Mouse (Mus musculus) adipose tissue, adult 10 weeks (tissue): ENCODE measurements around the gene Fam213b. TPM values are rescaled to one million over a fixed set of nuclear protein-coding genes. Genes with fewer than 3 reads are reported as not detected.

Experiments
- polyA plus RNA-seq: library from polyadenylated mRNA; stranded (reverse); fragments of 350-450 nt; fragmentation: Illumina TruSeq; extraction: RNeasy Lipid Tissue Mini Kit (QIAGEN cat#74804); gene quantifications from one replicate; pipeline ENCODE4 v1.2.3, GENCODE M21; 2014; ENCODE audit warnings: low read depth, low replicate concordance

Fam213b gene
- polyA plus RNA-seq = 72.2 TPM

DNA sequence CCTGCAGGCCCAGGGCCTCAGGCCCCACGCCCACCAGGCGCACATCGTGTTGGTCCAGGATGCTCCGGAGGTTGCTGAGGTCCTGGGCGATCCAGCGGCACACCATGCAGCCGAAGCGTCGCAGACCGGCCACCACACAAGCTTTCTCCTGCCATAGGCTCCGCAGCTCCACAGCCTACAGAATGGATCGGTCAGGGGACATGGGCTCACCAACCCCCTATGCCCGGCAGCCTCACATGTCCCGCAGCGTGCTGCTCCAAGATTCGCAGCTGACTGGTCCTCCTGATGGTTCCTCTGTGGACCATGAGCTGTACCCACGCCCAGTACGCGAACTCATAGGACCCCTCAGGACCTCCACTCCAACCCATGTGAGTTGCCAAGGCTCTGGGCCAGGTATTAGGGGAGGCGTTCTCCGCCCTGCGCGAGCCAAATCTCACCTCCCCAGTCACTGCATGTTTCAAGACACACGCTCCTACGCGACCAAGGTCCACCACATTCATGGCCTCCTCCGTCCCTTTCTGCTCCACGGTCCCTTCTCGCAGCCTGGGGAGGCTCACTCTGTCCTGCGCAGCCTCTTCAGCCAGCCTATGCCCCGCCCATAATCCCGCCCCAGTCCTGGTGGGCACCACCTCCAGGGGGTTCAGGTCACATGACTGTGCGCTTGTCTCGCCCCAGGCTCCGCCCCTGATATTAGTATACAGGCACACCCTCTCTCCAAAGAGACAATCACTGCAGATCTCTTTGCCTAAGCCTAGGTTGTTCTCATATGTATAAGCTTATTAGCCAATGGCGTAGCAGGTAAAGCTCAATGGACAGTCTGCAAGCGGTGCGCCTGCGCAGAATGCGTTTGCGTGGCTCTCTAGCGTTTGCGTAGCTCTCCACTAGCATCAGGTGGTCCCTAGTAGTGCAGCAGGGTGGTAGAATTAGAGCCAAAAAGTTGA lies at the start of gene Fam213b:
Gene Fam213b, minus strand, starts transcription at position 630 of the 941 bp plus-strand sequence.

DNA sequence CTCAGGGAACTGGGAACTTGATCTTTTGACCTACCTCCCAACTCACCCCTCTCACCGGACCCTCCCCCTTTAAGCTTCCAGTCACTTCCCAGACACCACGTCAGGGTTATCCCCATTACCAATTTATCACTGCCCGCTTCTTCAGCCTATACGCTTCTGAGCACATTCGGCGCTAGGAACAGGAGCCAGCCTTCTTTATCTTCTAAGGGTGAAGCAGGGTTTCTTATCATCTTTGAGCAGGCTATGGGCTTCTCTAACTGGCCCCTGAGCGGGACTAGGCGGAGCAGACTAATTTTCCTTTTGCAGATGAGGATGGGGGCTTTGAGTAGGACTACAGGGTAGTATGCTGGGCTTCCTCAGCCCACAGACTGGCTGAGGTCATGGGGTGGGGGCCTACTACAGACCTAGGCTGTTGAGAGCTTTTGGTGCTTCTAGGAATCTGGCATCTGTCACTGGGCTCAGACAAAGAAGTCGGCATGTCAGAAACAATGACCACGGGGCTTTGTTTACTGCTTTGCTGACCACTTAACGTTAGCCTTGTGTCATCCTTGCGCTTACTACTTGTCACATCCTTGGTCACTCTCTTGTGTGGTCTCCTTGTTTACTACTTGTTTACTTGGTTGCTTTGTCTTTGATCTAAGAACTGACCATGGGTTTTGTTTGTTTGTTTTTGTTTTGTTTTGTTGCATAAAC lies 29.6 kb upstream of the Fam213b start, which contains the start of gene Tnfrsf14:
Gene Tnfrsf14, minus strand, starts transcription at position 169 of the 693 bp plus-strand sequence.

DNA sequence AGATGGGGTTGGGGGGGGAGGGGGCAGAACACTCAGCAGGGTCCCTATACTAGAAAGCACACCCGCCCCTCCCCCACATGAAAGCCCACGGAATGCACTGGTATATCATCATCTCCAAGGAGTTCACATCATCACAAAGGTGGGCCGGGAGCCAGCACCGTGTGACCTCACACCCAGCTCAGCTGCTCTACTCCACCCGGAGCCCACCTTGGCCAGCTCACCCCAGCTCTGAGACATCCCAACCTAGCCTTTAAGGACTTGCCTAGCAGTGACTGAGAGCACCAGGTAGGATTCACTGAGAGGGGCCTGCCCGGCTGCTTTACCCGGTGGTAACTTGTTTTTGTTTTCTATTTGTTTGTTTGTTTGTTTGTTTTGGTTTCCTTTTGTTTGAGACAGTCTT lies 29.5 kb downstream of the Fam213b start, which contains the start of gene Mmel1:
Gene Mmel1, plus strand, starts transcription at position 146 of the 400 bp plus-strand sequence.

Other genes starting within 250 kb of the Fam213b start
- gene Actrt2, start 231.3 kb downstream of the Fam213b start, polyA plus RNA-seq = 10.7 TPM
- gene Ttc34, start 61.7 kb downstream of the Fam213b start, polyA plus RNA-seq = 0.96 TPM
- 1.8 TPM for gene Mmel1, start 29.6 kb downstream of the Fam213b start, polyA plus RNA-seq
- gene Tnfrsf14, start 29.4 kb upstream of the Fam213b start, polyA plus RNA-seq = 10.2 TPM
- not detected for gene Hes5, start 61.8 kb upstream of the Fam213b start, polyA plus RNA-seq
- 20.7 TPM for gene Pank4, start 65.0 kb upstream of the Fam213b start, polyA plus RNA-seq
- 3.6 TPM for gene Plch2, start 157.6 kb upstream of the Fam213b start, polyA plus RNA-seq
- gene Pex10, start 167.9 kb upstream of the Fam213b start, polyA plus RNA-seq = 12.5 TPM
- 113 TPM for gene Rer1, start 187.2 kb upstream of the Fam213b start, polyA plus RNA-seq
- 10.9 TPM for gene Morn1, start 187.4 kb upstream of the Fam213b start, polyA plus RNA-seq